Mouse (Mus musculus) adrenal gland, adult 18-20 months (tissue): ENCODE measurements around the gene Zbtb24. TPM values are rescaled to one million over a fixed set of nuclear protein-coding genes. Genes with fewer than 3 reads are reported as not detected.
A peak's percentile ranks its signal among the peaks of the same experiment; 100 is the strongest.

ENCODE experiments used
- DNase-seq, 2 experiments: peaks; one replicate each; pipeline ENCODE4 v3.0.0; 2021 to 2022; ENCODE audit warnings: low spot score in 2 of 2
- total RNA-seq, 2 experiments: library from RNA; stranded (reverse); gene quantifications; 1 replicate in 1 of 2; 2 replicates in 1 of 2; pipeline ENCODE4 v1.2.3; 2021

Gene Zbtb24
- total RNA-seq, 2 experiments from 2014 or later = 17.0 to 20.3 TPM

GRCm38 (mm10) chr10:41461057-41461722, 11.0 kb downstream of the Zbtb24 start:
- DNase-seq = no peak

GRCm38 (mm10) chr10:41464401-41464955, 14.3 kb downstream of the Zbtb24 start:
- no peak for DNase-seq

- no peak for DNase-seq
Observed at GRCm38 (mm10) chr10:41467325-41467724, 17.1 kb downstream of the Zbtb24 start.

GRCm38 (mm10) chr10:41470693-41471092, 20.5 kb downstream of the Zbtb24 start:
- no peak for DNase-seq

GRCm38 (mm10) chr10:41472534-41472933, 22.4 kb downstream of the Zbtb24 start:
- DNase-seq = no peak

GRCm38 (mm10) chr10:41472962-41473481, 22.8 kb downstream of the Zbtb24 start:
- no peak for DNase-seq

GRCm38 (mm10) chr10:41473782-41474468, 23.7 kb downstream of the Zbtb24 start:
- DNase-seq = no peak

- no peak for DNase-seq
Observed at GRCm38 (mm10) chr10:41474981-41475391, 24.8 kb downstream of the Zbtb24 start.

GRCm38 (mm10) chr10:41476171-41477017, 26.2 kb downstream of the Zbtb24 start, which contains the start of gene Mical1:
Mical1 (plus strand) TSS chr10:41476314.
- peak; percentile 39 to 62 for DNase-seq

GRCm38 (mm10) chr10:41477018-41477277, 26.8 kb downstream of the Zbtb24 start:
- no peak for DNase-seq

GRCm38 (mm10) chr10:41477278-41478181, 27.3 kb downstream of the Zbtb24 start:
- no peak for DNase-seq

- no peak for DNase-seq
Observed at GRCm38 (mm10) chr10:41479961-41480360, 29.8 kb downstream of the Zbtb24 start.

GRCm38 (mm10) chr10:41480938-41481880, 31.0 kb downstream of the Zbtb24 start:
- no peak for DNase-seq

GRCm38 (mm10) chr10:41482446-41482845, 32.3 kb downstream of the Zbtb24 start:
- DNase-seq = no peak

- DNase-seq = no peak
Observed at GRCm38 (mm10) chr10:41485778-41486177, 35.6 kb downstream of the Zbtb24 start.

- no peak for DNase-seq
Observed at GRCm38 (mm10) chr10:41486506-41487170, 36.5 kb downstream of the Zbtb24 start.

- DNase-seq = no peak
Observed at GRCm38 (mm10) chr10:41488877-41489276, 38.7 kb downstream of the Zbtb24 start.

GRCm38 (mm10) chr10:41489294-41489693, 39.1 kb downstream of the Zbtb24 start:
- no peak for DNase-seq
